Mouse (Mus musculus): ENCODE measurements around the gene Wipf2. TPM values are rescaled to one million over a fixed set of nuclear protein-coding genes. Genes with fewer than 3 reads are reported as not detected.

Wipf2 gene
- polyA plus RNA-seq, 1 experiment from 2014 or later = 4.7 TPM

Other genes starting within 250 kb of the Wipf2 start
- 1.3 and 1.4 TPM in 2 replicates for gene Gm12355, start 238.0 kb upstream of the Wipf2 start, polyA plus RNA-seq (2016; fragmentation: Nextera tagmentation; extraction: Ambion mirVana)
- gene Gsdma3, start 237.3 kb upstream of the Wipf2 start, polyA plus RNA-seq (2016; fragmentation: Nextera tagmentation; extraction: Ambion mirVana) = not detected in 2 replicates
- gene Gsdma2, start 216.9 kb upstream of the Wipf2 start, polyA plus RNA-seq (2016; fragmentation: Nextera tagmentation; extraction: Ambion mirVana) = not detected in 2 replicates
- 0.09 TPM in 1 of 2 replicates, not detected in the other for gene Gsdma, start 199.3 kb upstream of the Wipf2 start, polyA plus RNA-seq (2016; fragmentation: Nextera tagmentation; extraction: Ambion mirVana)
- gene Psmd3, start 181.1 kb upstream of the Wipf2 start, polyA plus RNA-seq (2016; fragmentation: Nextera tagmentation; extraction: Ambion mirVana) = 251 and 281 TPM in 2 replicates
- gene Csf3, start 162.4 kb upstream of the Wipf2 start, polyA plus RNA-seq (2016; fragmentation: Nextera tagmentation; extraction: Ambion mirVana) = not detected in 2 replicates
- 76.9 and 83.6 TPM in 2 replicates for gene Med24, start 134.2 kb upstream of the Wipf2 start, polyA plus RNA-seq (2016; fragmentation: Nextera tagmentation; extraction: Ambion mirVana)
- 12.8 and 22.2 TPM in 2 replicates for gene Thra, start 123.0 kb upstream of the Wipf2 start, polyA plus RNA-seq (2016; fragmentation: Nextera tagmentation; extraction: Ambion mirVana)
- 1.2 and 1.5 TPM in 2 replicates for gene Nr1d1, start 88.3 kb upstream of the Wipf2 start, polyA plus RNA-seq (2016; fragmentation: Nextera tagmentation; extraction: Ambion mirVana)
- 24.4 and 25.2 TPM in 2 replicates for gene Msl1, start 68.1 kb upstream of the Wipf2 start, polyA plus RNA-seq (2016; fragmentation: Nextera tagmentation; extraction: Ambion mirVana)
- 49.5 and 55.9 TPM in 2 replicates for gene Casc3, start 58.7 kb upstream of the Wipf2 start, polyA plus RNA-seq (2016; fragmentation: Nextera tagmentation; extraction: Ambion mirVana)
- 1.1 and 2.2 TPM in 2 replicates for gene Rapgefl1, start 26.9 kb upstream of the Wipf2 start, polyA plus RNA-seq (2016; fragmentation: Nextera tagmentation; extraction: Ambion mirVana)
- gene Cdc6, start 44.2 kb downstream of the Wipf2 start, polyA plus RNA-seq (2016; fragmentation: Nextera tagmentation; extraction: Ambion mirVana) = 45.3 and 63.7 TPM in 2 replicates
- gene Rara, start 64.2 kb downstream of the Wipf2 start, polyA plus RNA-seq (2016; fragmentation: Nextera tagmentation; extraction: Ambion mirVana) = 28.4 and 53.7 TPM in 2 replicates
- 0.44 TPM in 1 of 2 replicates, not detected in the other for gene Gjd3, start 119.4 kb downstream of the Wipf2 start, polyA plus RNA-seq (2016; fragmentation: Nextera tagmentation; extraction: Ambion mirVana)
- gene Top2a, start 160.6 kb downstream of the Wipf2 start, polyA plus RNA-seq (2016; fragmentation: Nextera tagmentation; extraction: Ambion mirVana) = 225 and 320 TPM in 2 replicates
- 424 and 437 TPM in 2 replicates for gene Igfbp4, start 177.6 kb downstream of the Wipf2 start, polyA plus RNA-seq (2016; fragmentation: Nextera tagmentation; extraction: Ambion mirVana)
- 0.67 and 1.0 TPM in 2 replicates for gene Tns4, start 225.7 kb downstream of the Wipf2 start, polyA plus RNA-seq (2016; fragmentation: Nextera tagmentation; extraction: Ambion mirVana)